Mouse (Mus musculus): ENCODE results near the gene Gucd1. TPM values are rescaled to one million over a fixed set of nuclear protein-coding genes. Genes with fewer than 3 reads are reported as not detected.

The Gucd1 gene
- polyA plus RNA-seq, 1 experiment from 2014 or later, result 27.3 TPM

GRCm38 (mm10) chr10:75438132-75438810 lies 79.5 kb downstream of the Gucd1 start:
- ATAC-seq, result peak; percentile 64
- Histone ChIP-seq H3K27ac (no peak overlapping the region; the same call in 1 of the 2 replicates), H3K4me1 (replicated peaks) (no peaks in the 10 kb centered on the region; the same call in 1 of the 2 replicates), H3K4me3 (replicated peaks) (no peak overlapping the region), H3K9ac (replicated peaks) (no peak overlapping the region), H3K27me3 (0 out of 2 replicates have a peak, but pooled peaks cover 3% of the 10 kb centered on the region), H3K4me2 (replicated peaks) (no peak overlapping the region), H3K36me3 (no peaks in the 10 kb centered on the region), H3K9me3 (no peaks in the 10 kb centered on the region)
- 74% methylated on average over 13 of the region's 13 CpGs for WGBS

- H3K36me3 ChIP-seq, result no peaks in the 10 kb centered on the region
- H3K4me1 ChIP-seq (replicated peaks), result no peaks in the 10 kb centered on the region; the same call in 1 of the 2 replicates
- H3K9ac ChIP-seq (replicated peaks), result no peak overlapping the region
- no peak overlapping the region for H3K4me2 ChIP-seq (replicated peaks)
- ATAC-seq, result no peak
- no peaks in the 10 kb centered on the region for H3K9me3 ChIP-seq
- H3K4me3 ChIP-seq (replicated peaks), result no peak overlapping the region
- 93% methylated on average over 1 of the region's 1 CpGs for WGBS
- H3K27me3 ChIP-seq, result 0 out of 2 replicates have a peak, but pooled peaks cover 3% of the 10 kb centered on the region
- H3K27ac ChIP-seq, result no peak overlapping the region
Observed at GRCm38 (mm10) chr10:75437284-75437683, 80.5 kb downstream of the Gucd1 start.

- WGBS, result 21% methylated on average over 3 of the region's 3 CpGs
- Histone ChIP-seq H3K27me3 (0 out of 2 replicates have a peak, but pooled peaks cover 3% of the 10 kb centered on the region), H3K9me3 (no peaks in the 10 kb centered on the region), H3K27ac (no peak overlapping the region), H3K4me3 (replicated peaks) (no peak overlapping the region), H3K4me1 (replicated peaks) (no peaks in the 10 kb centered on the region; the same call in 1 of the 2 replicates), H3K4me2 (replicated peaks) (no peak overlapping the region), H3K9ac (replicated peaks) (no peak overlapping the region), H3K36me3 (no peaks in the 10 kb centered on the region)
- peak; percentile 53 for ATAC-seq
Observed at GRCm38 (mm10) chr10:75436604-75437217, 81.1 kb downstream of the Gucd1 start.

GRCm38 (mm10) chr10:75430633-75431032 lies 87.1 kb downstream of the Gucd1 start:
- Histone ChIP-seq H3K4me3 (replicated peaks) (no peak overlapping the region), H3K4me1 (replicated peaks) (no peaks in the 10 kb centered on the region), H3K9ac (replicated peaks) (no peak overlapping the region), H3K27me3 (no peaks in the 10 kb centered on the region), H3K36me3 (no peaks in the 10 kb centered on the region), H3K27ac (no peak overlapping the region), H3K4me2 (replicated peaks) (no peak overlapping the region), H3K9me3 (no peaks in the 10 kb centered on the region)
- 95% methylated on average over 6 of the region's 6 CpGs for WGBS
- ATAC-seq, result no peak

GRCm38 (mm10) chr10:75430147-75430537 lies 87.6 kb downstream of the Gucd1 start:
- Histone ChIP-seq H3K27ac (no peak overlapping the region), H3K9ac (replicated peaks) (no peak overlapping the region), H3K4me2 (replicated peaks) (no peak overlapping the region), H3K27me3 (no peaks in the 10 kb centered on the region), H3K4me3 (replicated peaks) (no peak overlapping the region), H3K9me3 (no peaks in the 10 kb centered on the region), H3K4me1 (replicated peaks) (no peaks in the 10 kb centered on the region), H3K36me3 (no peaks in the 10 kb centered on the region)
- no peak for ATAC-seq
- WGBS, result 95% methylated on average over 5 of the region's 5 CpGs

GRCm38 (mm10) chr10:75429522-75430146 lies 88.1 kb downstream of the Gucd1 start:
- Histone ChIP-seq H3K27me3 (no peaks in the 10 kb centered on the region), H3K9me3 (no peaks in the 10 kb centered on the region), H3K9ac (replicated peaks) (no peak overlapping the region), H3K36me3 (no peaks in the 10 kb centered on the region), H3K4me3 (replicated peaks) (no peak overlapping the region), H3K4me1 (replicated peaks) (no peaks in the 10 kb centered on the region), H3K4me2 (replicated peaks) (no peak overlapping the region), H3K27ac (no peak overlapping the region)
- 90% methylated on average over 7 of the region's 7 CpGs for WGBS
- ATAC-seq, result no peak

- WGBS, result 94% methylated on average over 6 of the region's 6 CpGs
- no peaks in the 10 kb centered on the region for H3K27me3 ChIP-seq
- no peak overlapping the region for H3K27ac ChIP-seq
- H3K9ac ChIP-seq (replicated peaks), result no peak overlapping the region
- H3K4me3 ChIP-seq (replicated peaks), result no peak overlapping the region
- no peaks in the 10 kb centered on the region for H3K4me1 ChIP-seq (replicated peaks)
- no peaks in the 10 kb centered on the region for H3K9me3 ChIP-seq
- no peaks in the 10 kb centered on the region for H3K36me3 ChIP-seq
- ATAC-seq, result no peak
- H3K4me2 ChIP-seq (replicated peaks), result no peak overlapping the region
Observed at GRCm38 (mm10) chr10:75429004-75429380, 88.8 kb downstream of the Gucd1 start.

- Histone ChIP-seq H3K27ac (no peak overlapping the region), H3K4me1 (replicated peaks) (no peaks in the 10 kb centered on the region), H3K4me3 (replicated peaks) (no peak overlapping the region), H3K27me3 (no peaks in the 10 kb centered on the region), H3K4me2 (replicated peaks) (no peak overlapping the region), H3K9ac (replicated peaks) (no peak overlapping the region), H3K9me3 (no peaks in the 10 kb centered on the region), H3K36me3 (no peaks in the 10 kb centered on the region)
- 86% methylated on average over 13 of the region's 13 CpGs for WGBS
- ATAC-seq, result no peak
Observed at GRCm38 (mm10) chr10:75428049-75429003, 89.4 kb downstream of the Gucd1 start.

GRCm38 (mm10) chr10:75424498-75424901 lies 93.3 kb downstream of the Gucd1 start:
- no peak for ATAC-seq
- 93% methylated on average over 10 of the region's 10 CpGs for WGBS
- no peaks in the 10 kb centered on the region for H3K9me3 ChIP-seq
- H3K27ac ChIP-seq, result no peak overlapping the region
- no peaks in the 10 kb centered on the region for H3K36me3 ChIP-seq
- no peak overlapping the region for H3K4me2 ChIP-seq (replicated peaks)
- H3K9ac ChIP-seq (replicated peaks), result no peak overlapping the region
- H3K27me3 ChIP-seq, result no peaks in the 10 kb centered on the region
- H3K4me3 ChIP-seq (replicated peaks), result no peak overlapping the region
- H3K4me1 ChIP-seq (replicated peaks), result no peaks in the 10 kb centered on the region

- H3K36me3 ChIP-seq, result no peaks in the 10 kb centered on the region
- no peaks in the 10 kb centered on the region for H3K9me3 ChIP-seq
- H3K27me3 ChIP-seq, result no peaks in the 10 kb centered on the region
- no peak overlapping the region for H3K4me2 ChIP-seq (replicated peaks)
- no peak overlapping the region for H3K27ac ChIP-seq
- no peak overlapping the region for H3K9ac ChIP-seq (replicated peaks)
- no peak for ATAC-seq
- WGBS, result 63% methylated on average over 4 of the region's 4 CpGs
- no peaks in the 10 kb centered on the region for H3K4me1 ChIP-seq (replicated peaks)
- no peak overlapping the region for H3K4me3 ChIP-seq (replicated peaks)
Observed at GRCm38 (mm10) chr10:75418747-75419146, 99.0 kb downstream of the Gucd1 start.

GRCm38 (mm10) chr10:75417363-75418042 lies 100.3 kb downstream of the Gucd1 start:
- 93% methylated on average over 8 of the region's 8 CpGs for WGBS
- no peaks in the 10 kb centered on the region for H3K27me3 ChIP-seq
- H3K4me1 ChIP-seq (replicated peaks), result peaks cover 7% of the 10 kb centered on the region
- ATAC-seq, result no peak
- H3K9me3 ChIP-seq, result no peaks in the 10 kb centered on the region
- H3K27ac ChIP-seq, result no peak overlapping the region
- no peak overlapping the region for H3K9ac ChIP-seq (replicated peaks)
- no peak overlapping the region for H3K4me2 ChIP-seq (replicated peaks)
- H3K4me3 ChIP-seq (replicated peaks), result no peak overlapping the region
- no peaks in the 10 kb centered on the region for H3K36me3 ChIP-seq
